Mouse (Mus musculus): ENCODE measurements around the gene Pdzd4.

Gene Pdzd4

GRCm38 (mm10) chrX:73785666-73786065, 39.1 kb downstream of the Pdzd4 start:
- no peak for DNase-seq

GRCm38 (mm10) chrX:73782227-73782626, 42.5 kb downstream of the Pdzd4 start:
- no peak for DNase-seq

- DNase-seq: no peak
Observed at GRCm38 (mm10) chrX:73774802-73775483, 49.8 kb downstream of the Pdzd4 start.

GRCm38 (mm10) chrX:73774168-73774760, 50.5 kb downstream of the Pdzd4 start, which contains the start of gene Srpk3:
Gene Srpk3 (plus strand): TSS chrX:73774405.
- no peak for DNase-seq

GRCm38 (mm10) chrX:73767267-73767666, 57.5 kb downstream of the Pdzd4 start:
- DNase-seq: no peak

GRCm38 (mm10) chrX:73765311-73765710, 59.5 kb downstream of the Pdzd4 start:
- DNase-seq: no peak

- peak; percentile 67 to 69 for DNase-seq
Observed at GRCm38 (mm10) chrX:73758611-73759290, 66.0 kb downstream of the Pdzd4 start.

GRCm38 (mm10) chrX:73756334-73757140, 68.2 kb downstream of the Pdzd4 start, which contains the start of gene Plxnb3:
Gene Plxnb3 (plus strand): TSS chrX:73757090.
- DNase-seq: peak in 1 of 2 experiments; percentile 9

- DNase-seq: no peak
Observed at GRCm38 (mm10) chrX:73748977-73749376, 75.8 kb downstream of the Pdzd4 start.

- no peak for DNase-seq
Observed at GRCm38 (mm10) chrX:73744774-73745481, 79.8 kb downstream of the Pdzd4 start.
